Comparison of ENCODE assay signal across 10 mouse cellular contexts in genomic region chr15:98569216-98569615, GRCm38 (mm10). TPM values are rescaled to one million over a fixed set of nuclear protein-coding genes. Genes with fewer than 3 reads are reported as not detected.
A peak's percentile ranks its signal among the peaks of the same experiment; 100 is the strongest.
DNase-seq lines count a peak whose midpoint lies in the region; ATAC-seq and TF ChIP-seq lines count a peak whose summit lies in the region.
"Had no signal": no experiment of that assay in that cellular context is flagged by ENCODE, and none has a peak within 500 bp of the region (broad histone marks: within the 10 kb centered on the region; RNA-seq: fewer than 3 reads in every experiment).

No protein-coding gene starts in this region.

- peak overlapping the region; percentile 94 for H3K4me2 ChIP-seq in heart, embryonic 12.5 days
- peak overlapping the region; percentile 86 for H3K4me2 ChIP-seq in forebrain, embryonic 16.5 days (ENCODE audit: low read length)
- peak overlapping the region; percentile 82 for H3K4me2 ChIP-seq in liver, postnatal 0 days (ENCODE audit: low read depth, low read length)

- in situ Hi-C loops in ES-E14 (cut with MboI; ENCODE audit: low sequenced_read_pairs in 2 of 2, unreplicated experiment in 2 of 2) = no loop called here

- no peaks in the 10 kb centered on the region for H3K9me3 ChIP-seq in heart, embryonic 12.5 days (replicated peaks)
- H3K9me3 ChIP-seq in ES-E14 (ENCODE audit: control insufficient read depth, insufficient read depth, low read depth, low read length) = no peaks in the 10 kb centered on the region
- H3K9me3 ChIP-seq in forebrain, embryonic 16.5 days (ENCODE audit: control insufficient read depth, low read length) = no peaks in the 10 kb centered on the region
- H3K9me3 ChIP-seq in liver, postnatal 0 days (ENCODE audit: low read length) = no peaks in the 10 kb centered on the region

- DNase-seq in heart, postnatal 10 days = no peak
- DNase-seq in ES-E14 (ENCODE audit: low read depth, low spot score) = no peak
- DNase-seq in liver, postnatal 0 days = no peak
- DNase-seq in ovary, adult 18-20 months (ENCODE audit: low spot score) = no peak
- DNase-seq in spleen, adult 12 weeks (ENCODE audit: low spot score) = no peak
- DNase-seq in layer of hippocampus, adult 9-11 months = no peak
- DNase-seq: thymus, adult 18-20 months had no signal

- intact Hi-C loops in heart, postnatal 10 days (cut with DNase I) = no loop called here

- no peaks in the 10 kb centered on the region for H3K27me3 ChIP-seq in heart, embryonic 12.5 days (replicated peaks)
- H3K27me3 ChIP-seq in forebrain, embryonic 16.5 days (replicated peaks; ENCODE audit: control insufficient read depth, insufficient read depth, low read length) = no peaks in the 10 kb centered on the region
- no peaks in the 10 kb centered on the region for H3K27me3 ChIP-seq in liver, postnatal 0 days (ENCODE audit: insufficient read depth, low read length)

- H3K4me3 ChIP-seq in heart, embryonic 12.5 days = peak overlapping the region; percentile 87
- H3K4me3 ChIP-seq in ES-E14 (ENCODE audit: insufficient read depth in 1 of 2, low read depth in 1 of 2, low read length in 2 of 2, poor library complexity in 1 of 2, severe bottlenecking in 1 of 2) = peak overlapping the region; percentile 82 to 98
- H3K4me3 ChIP-seq in forebrain, embryonic 16.5 days (replicated peaks; ENCODE audit: low read length) = peak overlapping the region; percentile 86
- H3K4me3 ChIP-seq in liver, postnatal 0 days (ENCODE audit: low read depth, low read length) = no peak overlapping the region; the same call in 1 of the 2 replicates

- peaks cover 26% of the 10 kb centered on the region for H3K4me1 ChIP-seq in heart, embryonic 12.5 days (replicated peaks)
- H3K4me1 ChIP-seq in ES-E14 (ENCODE audit: control insufficient read depth in 2 of 2, insufficient read depth in 2 of 2, low read length in 2 of 2, poor library complexity in 1 of 2) = peaks cover 0 to 3% of the 10 kb centered on the region in 2 experiments; a peak in 1 of 4 replicates
- peaks cover 27% of the 10 kb centered on the region for H3K4me1 ChIP-seq in forebrain, embryonic 16.5 days (replicated peaks; ENCODE audit: control insufficient read depth, insufficient read depth, low read length)
- peaks cover 21% of the 10 kb centered on the region for H3K4me1 ChIP-seq in liver, postnatal 0 days (ENCODE audit: insufficient read depth)

- no peak for ATAC-seq in heart, embryonic 12.5 days (ENCODE audit: insufficient number of reproducible peaks, low FRiP score)
- no peak for ATAC-seq in forebrain, embryonic 16.5 days
- ATAC-seq in liver, postnatal 0 days = no peak

- peak overlapping the region; percentile 94; the same call in 1 of the 2 replicates for H3K27ac ChIP-seq in heart, embryonic 12.5 days (ENCODE audit: poor library complexity, severe bottlenecking)
- peak overlapping the region; percentile 14; the same call in 1 of the 2 replicates for H3K27ac ChIP-seq in ES-E14 (ENCODE audit: insufficient read depth, low read depth, low read length, poor library complexity, severe bottlenecking)
- H3K27ac ChIP-seq in forebrain, embryonic 16.5 days (ENCODE audit: low read length) = no peak overlapping the region
- H3K27ac ChIP-seq in liver, postnatal 0 days (ENCODE audit: low read depth) = no peak overlapping the region

- peak overlapping the region; percentile 85 for H3K9ac ChIP-seq in heart, embryonic 12.5 days
- H3K9ac ChIP-seq in ES-E14 (ENCODE audit: insufficient read depth, low read depth, low read length, poor library complexity, severe bottlenecking) = peak overlapping the region; percentile 99
- peak overlapping the region; percentile 85 for H3K9ac ChIP-seq in forebrain, embryonic 16.5 days (replicated peaks; ENCODE audit: low read depth, low read length)
- H3K9ac ChIP-seq in liver, postnatal 0 days (replicated peaks) = peak overlapping the region; percentile 66

- peaks cover 9% of the 10 kb centered on the region for H3K36me3 ChIP-seq in heart, embryonic 12.5 days
- peaks cover 8% of the 10 kb centered on the region; the same call in 1 of the 2 replicates for H3K36me3 ChIP-seq in ES-E14 (ENCODE audit: control insufficient read depth, insufficient read depth, low read length, poor library complexity, severe bottlenecking)
- no peaks in the 10 kb centered on the region for H3K36me3 ChIP-seq in forebrain, embryonic 16.5 days (ENCODE audit: control insufficient read depth, insufficient read depth)
- peaks cover 4% of the 10 kb centered on the region; the same call in 1 of the 2 replicates for H3K36me3 ChIP-seq in liver, postnatal 0 days (replicated peaks; ENCODE audit: insufficient read depth, low read length)

- no peak for TF ChIP-seq CTCF in liver, postnatal 0 days (IDR thresholded peaks at IDR 0.05; ENCODE audit: low read depth)

- no peak for TF ChIP-seq EP300 in liver, postnatal 0 days (IDR thresholded peaks at IDR 0.05; ENCODE audit: low read depth)

- WGBS in heart, embryonic 12.5 days = 70% methylated on average over 7 of the region's 7 CpGs
- 77% methylated on average over 7 of the region's 7 CpGs for WGBS in forebrain, embryonic 16.5 days
- WGBS in liver, postnatal 0 days (ENCODE audit: insufficient replicate concordance) = 57% methylated on average over 7 of the region's 7 CpGs

TF ChIP-seq in ES-E14, 5 proteins besides CTCF, POLR2A, EP300 and RAD21:
- no peak for TF ChIP-seq MAFK (IDR thresholded peaks at IDR 0.05; ENCODE audit: insufficient read depth, low read depth, low read length)

RNA-seq across cellular contexts. Expression of gene Ccnt1, which starts 1.5 kb away (rescaled TPM):
- polyA plus RNA-seq in heart, embryonic 12.5 days (2016; fragmentation: Nextera tagmentation; extraction: Ambion mirVana) = 37.9 and 39.5 TPM in 2 replicates
- 10 to 100 TPM; 34.5 to 40.0 TPM for total RNA-seq in heart, postnatal 10 days (2021)
- 53.1 and 59.1 TPM in 2 replicates for total RNA-seq in ES-E14 (2012; rRNA removed)
- polyA plus RNA-seq in forebrain, embryonic 16.5 days (2015; fragmentation: Nextera tagmentation; extraction: Ambion mirVana) = 74.5 and 78.4 TPM in 2 replicates
- polyA plus RNA-seq in liver, postnatal 0 days (2015; fragmentation: Nextera tagmentation; extraction: Ambion mirVana) = 14.9 and 17.0 TPM in 2 replicates

RNA-seq across cellular contexts. Expression of gene 4930415O20Rik, which starts 1.6 kb away (rescaled TPM):
- polyA plus RNA-seq in heart, embryonic 12.5 days (2016; fragmentation: Nextera tagmentation; extraction: Ambion mirVana) = not detected in 2 replicates
- under 1 TPM in 1 of 2 experiments, not detected in 1; 0.53 TPM for total RNA-seq in heart, postnatal 10 days (2021)
- total RNA-seq in ES-E14 (2012; rRNA removed) = not detected in 2 replicates
- 0.56 TPM in 1 of 2 replicates, not detected in the other for polyA plus RNA-seq in forebrain, embryonic 16.5 days (2015; fragmentation: Nextera tagmentation; extraction: Ambion mirVana)
- not detected in 2 replicates for polyA plus RNA-seq in liver, postnatal 0 days (2015; fragmentation: Nextera tagmentation; extraction: Ambion mirVana)
- total RNA-seq: liver, adult 2 months had no signal
- polyA plus RNA-seq: liver, adult 2 months had no signal

RNA-seq across cellular contexts. Expression of gene Kansl2, which starts 35.2 kb away (rescaled TPM):
- 95.9 and 99.7 TPM in 2 replicates for polyA plus RNA-seq in heart, embryonic 12.5 days (2016; fragmentation: Nextera tagmentation; extraction: Ambion mirVana)
- 10 to 100 TPM; 89.3 to 91.8 TPM for total RNA-seq in heart, postnatal 10 days (2021)
- total RNA-seq in ES-E14 (2012; rRNA removed) = 95.0 and 111 TPM in 2 replicates
- 130 and 141 TPM in 2 replicates for polyA plus RNA-seq in forebrain, embryonic 16.5 days (2015; fragmentation: Nextera tagmentation; extraction: Ambion mirVana)
- polyA plus RNA-seq in liver, postnatal 0 days (2015; fragmentation: Nextera tagmentation; extraction: Ambion mirVana) = 26.6 and 28.2 TPM in 2 replicates

RNA-seq across cellular contexts. Expression of gene Adcy6, which starts 40.7 kb away (rescaled TPM):
- polyA plus RNA-seq in heart, embryonic 12.5 days (2016; fragmentation: Nextera tagmentation; extraction: Ambion mirVana) = 46.7 and 46.8 TPM in 2 replicates
- 100 to 1,000 TPM; 187 to 200 TPM for total RNA-seq in heart, postnatal 10 days (2021)
- 9.0 and 15.3 TPM in 2 replicates for total RNA-seq in ES-E14 (2012; rRNA removed)
- polyA plus RNA-seq in forebrain, embryonic 16.5 days (2015; fragmentation: Nextera tagmentation; extraction: Ambion mirVana) = 11.2 and 16.1 TPM in 2 replicates
- 5.3 and 7.7 TPM in 2 replicates for polyA plus RNA-seq in liver, postnatal 0 days (2015; fragmentation: Nextera tagmentation; extraction: Ambion mirVana)

Comparison
In these comparisons a context has a peak if more than half of its experiments do, and no peak if none do; other contexts are left out.
1. H3K27ac ChIP-seq: peak in heart, embryonic 12.5 days (single experiment) and ES-E14 (single experiment); none in forebrain, embryonic 16.5 days (single experiment) and liver, postnatal 0 days (single experiment).
2. Peak in every context shown above with its lines, with median percentiles within 50 percentile points of each other: H3K4me2 ChIP-seq and H3K9ac ChIP-seq.